Mouse (Mus musculus): ENCODE data around the gene Grm2. TPM values are rescaled to one million over a fixed set of nuclear protein-coding genes. Genes with fewer than 3 reads are reported as not detected.

Gene Grm2
- not detected for total RNA-seq (2021)
- long read RNA-seq, experiment 1: 0 reads
- long read RNA-seq, experiment 2: 0 reads

GRCm38 (mm10) chr9:106655884-106656720 lies at the start of gene Grm2:
Gene Grm2, minus strand, starts transcription at chr9:106656082.
- DNase-seq: peak; percentile 31 to 40
- intact Hi-C loops (cut with DNase I): no loop called here

- DNase-seq: peak in 1 of 2 experiments; percentile 6
- intact Hi-C loops (cut with DNase I): no loop called here
Measured at GRCm38 (mm10) chr9:106692973-106693481, 37.1 kb upstream of the Grm2 start.

- intact Hi-C loops (cut with DNase I): no loop called here
- DNase-seq: no peak
Measured at GRCm38 (mm10) chr9:106688834-106689233, 33.0 kb upstream of the Grm2 start.

GRCm38 (mm10) chr9:106686983-106687650 lies 31.2 kb upstream of the Grm2 start:
- intact Hi-C loops (cut with DNase I): no loop called here
- peak; percentile 53 to 70 for DNase-seq

- intact Hi-C loops (cut with DNase I): no loop called here
- peak; percentile 77 to 82 for DNase-seq
Measured at GRCm38 (mm10) chr9:106685249-106686101, 29.6 kb upstream of the Grm2 start, which contains the start of gene Tex264. Gene Tex264, minus strand, starts transcription at chr9:106685927.

DNA sequence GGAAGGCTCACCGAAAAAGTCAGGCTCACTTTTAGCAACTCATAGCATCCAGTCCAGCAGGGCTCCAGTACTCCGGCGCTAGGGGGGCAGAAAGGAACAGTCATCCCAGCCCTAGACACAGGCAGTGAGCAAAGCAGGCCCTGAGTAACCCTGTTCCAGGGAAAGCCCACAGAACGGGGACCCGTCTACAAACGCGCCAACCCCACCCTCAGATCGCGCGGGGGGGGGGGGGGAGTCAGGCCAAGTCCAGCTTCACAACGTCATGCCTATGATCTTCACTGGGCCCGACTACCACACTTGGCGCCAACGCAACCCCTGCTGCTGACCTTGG lies 29.0 kb upstream of the Grm2 start:
- DNase-seq: no peak
- intact Hi-C loops (cut with DNase I): no loop called here

- no peak for DNase-seq
- intact Hi-C loops (cut with DNase I): no loop called here
Measured at GRCm38 (mm10) chr9:106684093-106684872, 28.4 kb upstream of the Grm2 start.

GRCm38 (mm10) chr9:106681026-106681425 lies 25.1 kb upstream of the Grm2 start:
- no peak for DNase-seq
- intact Hi-C loops (cut with DNase I): no loop called here

DNA sequence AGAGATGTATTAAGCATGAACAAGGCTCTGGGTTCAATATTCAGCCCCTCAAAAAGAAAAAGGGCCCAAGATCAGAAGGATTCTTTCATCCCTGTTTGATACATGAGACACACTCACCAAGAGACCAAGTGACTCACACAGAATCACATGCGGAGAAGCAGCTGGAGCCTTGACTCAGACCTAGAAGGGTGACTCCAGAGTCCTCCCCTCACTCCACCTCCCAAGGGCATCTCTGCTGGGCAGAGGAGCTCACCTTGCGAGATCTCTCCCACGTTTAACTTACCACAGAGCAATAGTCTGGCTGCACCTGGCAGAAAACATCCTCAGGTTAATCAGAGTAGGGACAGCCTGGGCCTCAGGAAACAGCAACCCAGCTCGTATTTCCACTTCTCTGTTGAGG lies 22.4 kb upstream of the Grm2 start:
- intact Hi-C loops (cut with DNase I): no loop called here
- no peak for DNase-seq

DNA sequence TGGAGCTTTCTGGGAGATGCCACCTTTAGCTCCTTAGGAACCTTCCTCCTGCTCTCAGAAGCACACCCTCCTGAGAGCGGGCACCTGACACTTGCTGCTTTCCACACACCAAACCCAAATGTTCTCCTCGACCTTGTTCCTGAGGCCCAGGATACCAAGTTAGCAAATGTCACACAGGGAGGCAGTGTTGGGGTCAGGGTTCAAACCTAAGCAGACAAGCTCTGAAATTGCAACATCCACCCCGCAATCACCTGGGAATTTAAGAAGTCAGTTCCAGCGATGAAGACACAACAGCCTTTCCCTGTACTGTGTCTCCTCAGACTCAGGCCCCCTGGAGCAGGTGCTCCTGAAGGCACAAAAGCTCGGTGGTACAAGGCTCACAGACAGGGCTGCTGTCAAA lies 21.8 kb upstream of the Grm2 start:
- DNase-seq: no peak
- intact Hi-C loops (cut with DNase I): no loop called here

GRCm38 (mm10) chr9:106676571-106676970 lies 20.7 kb upstream of the Grm2 start:
- intact Hi-C loops (cut with DNase I): no loop called here
- no peak for DNase-seq

GRCm38 (mm10) chr9:106675965-106676364 lies 20.1 kb upstream of the Grm2 start:
- no peak for DNase-seq
- intact Hi-C loops (cut with DNase I): loop anchor here (2.0 kb wide), 2 partner anchors 143 to 211 kb away; partner anchors contain the start of gene Rbm15b

DNA sequence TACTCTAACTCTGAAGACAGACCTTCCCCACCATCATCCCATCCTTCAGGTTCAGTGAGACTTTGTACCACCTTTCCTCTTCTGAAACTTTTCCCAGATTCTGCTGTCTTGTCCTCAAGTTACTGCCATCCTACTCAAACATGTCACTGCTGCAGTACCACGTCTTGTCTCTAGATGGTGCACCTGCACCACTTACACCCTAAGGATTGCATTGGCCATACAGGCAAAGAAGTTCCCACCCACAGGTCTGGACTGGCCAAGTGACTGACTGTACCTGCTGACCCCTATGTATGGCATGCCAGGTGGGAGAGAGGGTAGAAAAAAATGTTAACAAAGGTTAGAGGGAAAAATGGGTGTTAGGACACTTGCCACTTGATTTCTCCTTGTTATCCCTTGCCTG lies 19.6 kb upstream of the Grm2 start:
- intact Hi-C loops (cut with DNase I): loop anchor here (2.0 kb wide), 2 partner anchors 143 to 211 kb away; partner anchors contain the start of gene Rbm15b
- DNase-seq: peak; percentile 63 to 77

- intact Hi-C loops (cut with DNase I): loop anchor here (2.0 kb wide), 2 partner anchors 145 to 213 kb away; partner anchors contain the start of gene Rbm15b
- no peak for DNase-seq
Measured at GRCm38 (mm10) chr9:106673860-106674259, 18.0 kb upstream of the Grm2 start.

DNA sequence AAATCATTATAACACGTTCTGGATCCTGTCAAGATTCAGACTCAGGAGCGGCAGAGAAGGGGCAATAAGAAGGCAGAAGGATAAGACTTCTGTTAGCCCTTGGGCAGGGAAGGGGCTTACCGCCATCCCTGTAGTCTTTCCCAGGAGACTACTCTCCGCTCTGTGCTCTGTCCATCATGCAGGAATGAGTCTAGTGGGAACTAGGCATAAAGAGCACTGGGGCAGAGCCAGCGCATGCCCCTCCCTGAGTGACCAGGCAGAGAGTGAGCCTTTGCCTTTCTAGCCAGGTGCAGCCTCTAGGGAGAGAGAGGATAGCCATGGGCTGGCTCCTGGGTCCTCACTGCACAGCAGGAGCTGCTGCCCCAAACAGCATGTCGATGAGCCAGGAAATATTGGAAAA lies 9.0 kb upstream of the Grm2 start:
- DNase-seq: no peak
- intact Hi-C loops (cut with DNase I): no loop called here

DNA sequence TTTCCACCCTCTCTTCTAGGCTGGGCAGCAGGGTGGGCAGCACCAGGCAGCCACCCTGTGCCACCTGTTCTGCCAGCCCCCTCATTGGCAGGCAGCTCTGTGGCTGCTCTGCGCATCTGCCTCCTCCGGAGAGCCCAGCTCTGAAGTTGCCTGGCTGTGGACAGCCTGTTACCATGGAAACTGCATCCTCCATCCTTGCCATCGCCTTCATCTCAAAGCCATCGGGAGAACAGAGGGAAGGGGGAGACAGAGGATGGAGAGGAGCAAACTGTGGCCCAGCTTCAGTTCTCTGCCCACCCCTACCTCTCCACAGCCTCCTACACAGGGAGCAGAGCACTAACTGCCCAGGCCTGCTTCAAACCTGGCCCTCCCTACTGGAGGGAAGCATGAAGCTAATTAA lies 8.6 kb upstream of the Grm2 start:
- no peak for DNase-seq
- intact Hi-C loops (cut with DNase I): no loop called here

DNA sequence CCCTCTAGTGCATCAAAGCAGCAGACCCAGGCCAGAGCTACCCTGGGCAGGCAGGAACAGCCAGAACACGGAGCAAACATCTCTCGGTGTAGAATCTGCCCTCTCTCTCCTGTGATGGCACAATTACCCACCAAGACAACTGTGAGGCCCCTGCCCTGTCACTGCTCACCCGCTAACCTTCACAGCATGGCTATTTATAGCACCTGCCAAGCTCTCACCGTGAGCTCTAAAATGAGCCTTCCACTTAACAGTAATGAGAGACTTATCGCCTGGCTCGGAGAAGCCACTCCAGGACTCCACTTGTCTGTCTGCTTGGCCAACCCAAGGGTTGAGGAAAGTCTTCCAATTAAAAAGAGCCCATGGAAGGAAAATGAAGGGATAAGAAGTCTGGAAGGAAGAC lies 7.3 kb upstream of the Grm2 start:
- intact Hi-C loops (cut with DNase I): no loop called here
- no peak for DNase-seq

DNA sequence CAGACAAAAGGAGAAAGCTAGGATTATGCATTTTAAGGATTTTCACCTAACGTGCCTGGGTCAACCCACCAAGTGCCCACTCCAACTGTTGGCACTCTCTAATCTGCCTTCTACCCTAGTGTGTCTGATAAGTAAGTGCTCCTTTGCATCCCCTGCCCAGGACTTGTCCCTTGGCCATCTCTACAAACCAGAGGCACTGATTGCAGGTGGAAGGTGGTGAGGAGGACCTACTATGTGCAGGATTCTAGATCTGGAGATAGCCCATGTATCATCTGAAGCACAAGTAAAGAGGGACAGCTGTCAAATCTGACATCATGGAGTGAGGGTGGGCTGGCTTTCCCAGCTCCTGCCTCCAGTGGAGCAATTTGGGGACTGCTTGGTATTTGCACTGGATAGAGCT lies 4.1 kb upstream of the Grm2 start:
- DNase-seq: no peak
- intact Hi-C loops (cut with DNase I): no loop called here

- intact Hi-C loops (cut with DNase I): no loop called here
- DNase-seq: no peak
Measured at GRCm38 (mm10) chr9:106659441-106659840, 3.6 kb upstream of the Grm2 start.

DNA sequence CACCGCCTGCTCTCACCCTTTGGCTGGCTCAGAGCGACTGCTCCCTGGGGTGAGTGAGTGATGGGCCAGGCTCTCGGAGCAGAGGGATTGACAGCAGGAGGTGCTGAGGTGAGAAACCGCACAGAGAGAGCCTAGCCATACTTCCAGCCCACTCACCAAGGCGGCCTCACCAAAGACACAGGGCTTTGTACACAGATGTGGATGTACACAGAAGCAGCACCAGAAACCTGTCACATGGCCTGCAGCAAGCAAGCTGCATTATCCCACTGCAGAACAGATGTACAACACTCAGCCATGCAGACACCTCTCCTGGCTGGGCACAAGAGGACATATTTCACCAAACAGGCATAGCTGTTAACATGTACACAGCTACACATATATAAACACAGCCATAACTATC lies 1.7 kb upstream of the Grm2 start:
- intact Hi-C loops (cut with DNase I): no loop called here

More for the DNA sequence above, 1.7 kb upstream of the Grm2 start:
- no peak for DNase-seq

Data from gastrocnemius, postnatal 36 days (tissue).